Mouse (Mus musculus) heart, adult 2 months (tissue): ENCODE measurements at regions not wholly inside any gene's neighbourhood (a gene's known extent, or its start where the extent isn't known, plus 50 kb on each side); places are given as distances from the start of the nearest gene placed in this dataset.

Source experiments
- CTCF ChIP-seq: fragments of 200-600 bp; IDR thresholded peaks from 2 replicates; pipeline ENCODE4 v1.8.1; 2022; ENCODE audit warnings: antibody characterized with exemption, mild to moderate bottlenecking, moderate library complexity
- EP300 ChIP-seq: fragments of 200-500 bp; IDR thresholded peaks from 2 replicates; pipeline ENCODE4 v1.6.1; 2011; ENCODE audit warnings: low read depth, low read length, control low read depth; ENCODE audit not compliant: insufficient read depth
- POLR2A ChIP-seq: fragments of 200-500 bp; IDR thresholded peaks from 2 replicates; pipeline ENCODE4 v1.6.1; 2011; ENCODE audit warnings: mild to moderate bottlenecking, low read depth, low read length, control low read depth; ENCODE audit not compliant: insufficient read depth

DNA sequence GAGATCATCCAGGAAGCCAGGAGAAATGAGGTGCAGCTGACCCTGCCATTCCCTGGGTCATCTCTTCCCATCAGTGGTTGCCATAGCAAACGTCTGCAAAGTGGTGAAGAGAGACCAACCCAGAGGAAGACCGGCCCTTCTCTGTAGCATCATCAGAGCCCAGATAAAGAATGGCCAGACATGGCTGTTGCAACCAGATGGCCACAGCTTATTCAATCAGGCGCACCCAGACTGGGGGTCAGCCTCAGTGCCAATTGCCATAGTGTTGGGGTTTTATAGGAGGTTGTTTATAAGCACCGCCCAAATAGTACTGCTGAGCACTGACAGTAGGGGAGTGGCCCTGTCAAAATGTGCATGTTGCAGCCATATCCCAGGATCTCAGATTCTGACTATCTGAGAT is 262.3 kb downstream of the Rps15a start:
- TF ChIP-seq CTCF, result no peak
- TF ChIP-seq EP300, result no peak
- no peak for TF ChIP-seq POLR2A
